Mouse (Mus musculus): ENCODE results near the gene Rapgef3.

Gene Rapgef3

DNA sequence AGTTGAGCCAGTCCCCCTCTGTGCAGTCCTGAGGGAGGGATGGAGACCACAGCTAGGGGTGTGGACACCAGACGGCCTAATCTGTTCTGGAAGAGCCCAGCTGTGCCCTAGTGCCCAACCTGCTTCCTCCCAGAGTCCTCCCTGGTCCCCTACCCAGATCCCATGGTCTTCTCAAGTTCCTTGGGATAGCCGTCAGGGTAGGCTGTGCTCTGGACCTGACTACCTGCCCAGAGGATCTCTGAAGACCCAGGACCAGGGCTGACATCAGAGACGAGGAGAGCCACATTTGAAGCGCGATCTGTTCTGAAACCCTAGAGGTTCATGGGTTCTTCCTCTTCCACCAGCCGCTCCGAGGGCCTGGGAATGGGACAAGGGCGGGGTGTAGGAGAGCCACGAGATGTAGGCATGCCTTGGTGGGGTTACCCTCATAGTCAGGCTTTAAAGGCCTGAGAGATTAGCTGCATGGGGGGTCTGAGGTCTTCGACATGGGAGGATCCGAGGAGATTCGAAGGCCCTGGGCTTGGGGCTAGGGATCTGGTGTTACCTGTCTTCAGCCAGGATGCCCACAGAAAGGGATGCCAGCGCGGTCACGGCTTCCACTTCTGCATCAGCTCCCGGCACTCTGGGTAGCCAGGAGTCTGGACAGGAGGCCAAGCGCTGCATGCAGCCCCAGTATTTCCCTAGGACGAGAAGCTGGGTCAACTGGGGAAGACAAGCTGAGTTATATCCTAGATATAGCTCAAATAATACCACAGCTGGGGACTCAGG is 25.8 kb upstream of the Rapgef3 start:
- no peak for DNase-seq (ENCODE audit: low read depth)

DNA sequence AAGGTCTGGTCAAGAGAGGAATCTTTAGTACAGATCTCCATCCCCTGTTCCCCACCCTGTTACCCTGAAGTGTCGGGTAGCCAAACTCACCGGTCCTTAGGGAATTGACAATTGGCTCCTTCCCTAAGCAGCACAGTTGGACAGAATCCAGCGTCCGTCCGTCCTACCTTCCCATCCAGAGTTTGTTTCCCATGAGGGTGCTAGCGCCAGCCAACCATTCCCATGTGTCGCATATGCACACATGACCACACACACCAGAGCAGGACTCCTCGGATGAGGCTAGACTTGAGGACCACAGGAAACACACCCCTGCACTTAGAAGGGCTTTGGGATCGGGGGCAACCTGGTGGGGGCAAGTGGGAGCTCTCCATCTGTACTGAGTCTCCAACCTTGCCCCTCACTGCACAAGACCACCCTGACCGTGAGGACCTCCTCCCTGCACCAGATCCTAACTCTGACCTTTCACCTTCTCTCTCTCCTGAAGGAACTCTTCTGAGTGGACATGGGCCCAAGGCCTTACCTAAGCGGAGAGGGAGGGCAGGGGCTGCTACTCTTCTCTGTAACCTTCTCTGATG is 23.4 kb upstream of the Rapgef3 start:
- DNase-seq (ENCODE audit: low read depth), result no peak

GRCm38 (mm10) chr15:97789761-97790505 is 22.2 kb upstream of the Rapgef3 start:
- DNase-seq (ENCODE audit: low read depth), result peak; percentile 82

GRCm38 (mm10) chr15:97788821-97789220 is 21.0 kb upstream of the Rapgef3 start:
- no peak for DNase-seq (ENCODE audit: low read depth)

- DNase-seq (ENCODE audit: low read depth), result peak; percentile 56
Measured at GRCm38 (mm10) chr15:97787799-97788667, 20.3 kb upstream of the Rapgef3 start.

- DNase-seq (ENCODE audit: low read depth), result no peak
Measured at GRCm38 (mm10) chr15:97787148-97787798, 19.5 kb upstream of the Rapgef3 start.

DNA sequence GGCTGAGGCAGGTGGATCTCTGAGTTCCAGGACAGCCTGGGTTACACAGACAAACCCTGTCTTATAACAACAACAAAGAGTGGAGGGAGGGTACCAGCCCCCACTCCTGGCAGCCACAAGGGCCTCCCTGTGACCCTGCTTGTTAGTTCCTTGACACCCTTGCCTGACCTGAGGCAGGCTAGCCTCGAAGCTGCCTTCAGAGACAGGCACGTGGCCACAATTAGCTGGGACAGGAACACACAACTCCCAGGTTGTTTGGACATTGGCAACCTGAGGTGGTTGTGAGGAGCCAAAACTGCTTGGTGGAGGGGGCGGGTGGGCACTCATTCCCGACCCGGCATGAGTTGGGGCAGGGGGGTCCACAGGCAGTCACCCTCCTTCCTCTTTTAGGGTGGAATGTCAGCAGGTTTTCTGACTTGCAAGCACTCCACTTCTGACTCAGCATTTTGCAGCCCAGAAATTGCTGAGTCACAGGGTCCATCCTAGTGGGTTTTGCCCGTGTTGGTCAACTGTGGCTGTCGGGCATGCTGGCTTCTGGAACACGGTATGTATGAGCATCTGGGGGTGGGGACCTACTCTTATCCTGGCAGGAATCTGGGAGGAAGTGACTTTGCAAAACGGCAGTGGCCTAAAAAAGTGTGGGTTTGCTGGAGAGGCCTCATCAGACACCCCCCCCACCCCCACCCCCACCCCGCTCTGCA is 18.8 kb upstream of the Rapgef3 start:
- peak; percentile 66 for DNase-seq (ENCODE audit: low read depth)

- peak; percentile 40 for DNase-seq (ENCODE audit: low read depth)
Measured at GRCm38 (mm10) chr15:97785731-97786411, 18.1 kb upstream of the Rapgef3 start.

GRCm38 (mm10) chr15:97784561-97785161 is 16.9 kb upstream of the Rapgef3 start:
- DNase-seq (ENCODE audit: low read depth), result no peak

- DNase-seq (ENCODE audit: low read depth), result peak; percentile 94
Measured at GRCm38 (mm10) chr15:97784092-97784559, 16.4 kb upstream of the Rapgef3 start.

GRCm38 (mm10) chr15:97782749-97783105 is 15.0 kb upstream of the Rapgef3 start:
- DNase-seq (ENCODE audit: low read depth), result peak; percentile 84

DNA sequence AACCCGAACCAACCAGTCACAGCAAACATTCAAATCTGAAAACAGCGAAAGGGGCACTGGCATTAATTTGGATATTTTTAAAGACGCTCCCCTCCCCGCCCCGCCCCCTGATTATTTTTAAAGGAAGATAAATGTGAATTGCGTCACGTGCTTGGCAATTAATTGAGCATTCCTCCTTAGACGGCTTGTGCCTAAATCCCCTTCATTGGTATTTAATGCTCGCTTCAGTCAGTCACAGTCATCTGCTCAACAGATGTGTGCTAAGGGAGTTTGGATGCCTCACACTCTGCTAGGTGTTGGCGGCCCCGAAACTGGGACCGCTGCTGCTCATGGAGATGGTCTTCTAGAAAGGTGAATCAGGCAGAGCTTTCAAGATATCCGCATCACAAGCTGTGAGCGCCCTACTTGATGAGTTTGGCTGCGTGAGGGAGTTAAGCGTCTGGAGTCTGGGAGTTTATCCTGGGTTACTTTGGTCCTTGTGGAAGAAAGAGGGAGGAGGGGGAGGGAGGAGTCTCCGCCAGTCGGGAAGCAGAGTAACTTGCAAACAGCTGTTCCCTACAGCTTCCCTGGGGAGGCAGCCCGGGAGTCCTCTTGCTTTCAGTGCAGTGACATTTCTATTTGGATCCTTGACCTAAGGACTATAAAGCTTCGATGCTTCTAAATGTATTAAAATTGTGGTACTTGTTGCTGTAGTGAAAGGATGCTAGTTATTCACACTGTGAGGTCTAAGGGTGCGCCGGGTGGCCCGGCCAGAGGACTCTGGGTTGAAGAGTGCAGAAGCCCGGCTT is 14.4 kb upstream of the Rapgef3 start:
- DNase-seq (ENCODE audit: low read depth), result no peak

DNA sequence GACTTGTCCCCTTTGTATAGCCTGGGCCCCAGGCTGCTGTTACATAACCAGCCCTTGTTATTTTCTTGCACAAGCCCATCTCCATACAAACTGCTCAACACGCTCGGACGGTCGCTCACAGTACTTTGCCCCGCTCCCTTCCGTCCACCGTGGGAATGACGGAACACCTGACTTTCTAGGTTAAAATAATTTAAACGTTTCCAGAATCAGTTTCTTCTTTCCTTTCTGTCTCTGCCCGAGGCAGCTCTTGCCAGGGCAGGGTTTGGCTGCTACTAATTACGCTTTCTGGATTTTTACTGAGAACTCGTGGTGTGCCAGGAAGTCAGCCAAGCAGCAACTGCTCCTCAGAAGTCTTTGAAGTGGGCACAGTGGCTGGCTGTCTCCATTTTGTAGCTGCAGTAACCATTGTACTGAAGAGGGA is 12.8 kb upstream of the Rapgef3 start:
- DNase-seq (ENCODE audit: low read depth), result peak; percentile 59

DNA sequence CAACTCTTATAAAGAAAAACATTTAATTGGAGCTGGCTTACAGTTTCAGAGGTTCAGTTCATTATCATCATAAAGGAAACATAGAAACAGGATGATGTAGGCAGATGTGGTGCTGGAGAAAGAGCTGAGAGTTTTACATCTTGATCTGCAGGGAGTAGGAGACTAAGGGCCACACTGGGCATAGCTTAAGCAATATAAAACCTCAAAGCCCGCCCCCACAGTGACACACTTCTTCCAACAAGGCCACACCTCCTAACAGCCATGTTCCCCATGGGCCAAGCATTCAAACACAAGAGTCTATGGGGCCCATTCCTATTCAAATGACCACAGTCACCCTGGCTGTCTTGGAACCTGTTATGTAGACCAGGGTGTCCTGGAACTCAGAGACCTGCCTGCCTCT is 11.8 kb upstream of the Rapgef3 start:
- DNase-seq (ENCODE audit: low read depth), result no peak

- DNase-seq (ENCODE audit: low read depth), result no peak
Measured at GRCm38 (mm10) chr15:97778311-97779098, 10.7 kb upstream of the Rapgef3 start, which contains the start of gene Slc48a1. Slc48a1 (plus strand) TSS chr15:97778520.

DNA sequence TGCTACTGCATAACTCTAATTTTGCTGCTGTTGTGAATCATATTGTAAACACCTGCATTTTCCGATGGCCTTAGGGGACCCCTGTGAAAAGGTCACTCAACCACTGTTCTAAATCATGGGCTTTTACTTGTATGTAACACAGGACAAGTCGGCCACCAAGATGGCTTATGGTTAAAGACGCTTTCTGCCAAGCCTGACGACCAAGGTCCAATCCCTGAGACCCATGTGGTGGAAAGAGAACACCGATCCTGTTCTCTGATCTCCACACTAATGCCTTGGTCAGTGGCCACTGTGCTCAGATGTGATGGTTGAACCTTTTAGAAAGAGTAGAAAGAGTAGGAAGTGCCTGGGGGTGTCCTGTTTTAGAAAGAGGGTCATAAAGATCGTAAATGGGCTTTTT is 9.1 kb upstream of the Rapgef3 start:
- DNase-seq (ENCODE audit: low read depth), result no peak

DNA sequence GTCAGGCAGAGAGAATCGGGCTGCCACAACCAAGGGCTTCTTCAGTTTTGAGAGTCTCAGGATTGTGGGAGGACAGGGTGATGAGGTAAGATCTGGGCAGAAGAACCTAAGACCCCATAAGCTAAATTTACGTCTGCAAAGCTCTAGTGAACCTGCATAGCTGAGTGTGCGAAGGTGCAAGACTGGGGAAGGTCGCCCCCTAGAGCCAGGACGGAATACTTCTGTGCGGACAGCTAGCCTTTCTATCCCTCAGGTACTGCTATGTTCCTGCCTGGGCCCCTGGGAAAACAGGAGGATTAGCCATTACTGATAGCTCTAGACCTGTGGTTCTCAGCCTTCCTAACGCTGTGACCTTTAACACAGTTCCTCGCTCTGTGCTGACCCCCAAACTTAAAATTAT is 8.7 kb upstream of the Rapgef3 start:
- DNase-seq (ENCODE audit: low read depth), result peak; percentile 74

GRCm38 (mm10) chr15:97773961-97774370 is 6.2 kb upstream of the Rapgef3 start:
- no peak for DNase-seq (ENCODE audit: low read depth)
